Mouse (Mus musculus): ENCODE data around the gene Foxp1. TPM values are rescaled to one million over a fixed set of nuclear protein-coding genes. Genes with fewer than 3 reads are reported as not detected.
A peak's percentile ranks its signal among the peaks of the same experiment; 100 is the strongest.

The Foxp1 gene
- polyA plus RNA-seq, 1 experiment from 2014 or later: 66.8 TPM

GRCm38 (mm10) chr6:99276297-99276653 is 246.2 kb downstream of the Foxp1 start:
- Histone ChIP-seq H3K36me3 (no peaks in the 10 kb centered on the region), H3K9ac (no peak overlapping the region), H3K4me3 (no peak overlapping the region), H3K9me3 (replicated peaks) (no peaks in the 10 kb centered on the region), H3K4me2 (no peak overlapping the region), H3K27me3 (no peaks in the 10 kb centered on the region), H3K27ac (no peak overlapping the region), H3K4me1 (replicated peaks) (no peaks in the 10 kb centered on the region)
- WGBS: 48% methylated on average over 7 of the region's 7 CpGs
- ATAC-seq (replicated peaks; ENCODE audit: insufficient number of reproducible peaks, insufficient read depth, low FRiP score, low read depth): no peak

DNA sequence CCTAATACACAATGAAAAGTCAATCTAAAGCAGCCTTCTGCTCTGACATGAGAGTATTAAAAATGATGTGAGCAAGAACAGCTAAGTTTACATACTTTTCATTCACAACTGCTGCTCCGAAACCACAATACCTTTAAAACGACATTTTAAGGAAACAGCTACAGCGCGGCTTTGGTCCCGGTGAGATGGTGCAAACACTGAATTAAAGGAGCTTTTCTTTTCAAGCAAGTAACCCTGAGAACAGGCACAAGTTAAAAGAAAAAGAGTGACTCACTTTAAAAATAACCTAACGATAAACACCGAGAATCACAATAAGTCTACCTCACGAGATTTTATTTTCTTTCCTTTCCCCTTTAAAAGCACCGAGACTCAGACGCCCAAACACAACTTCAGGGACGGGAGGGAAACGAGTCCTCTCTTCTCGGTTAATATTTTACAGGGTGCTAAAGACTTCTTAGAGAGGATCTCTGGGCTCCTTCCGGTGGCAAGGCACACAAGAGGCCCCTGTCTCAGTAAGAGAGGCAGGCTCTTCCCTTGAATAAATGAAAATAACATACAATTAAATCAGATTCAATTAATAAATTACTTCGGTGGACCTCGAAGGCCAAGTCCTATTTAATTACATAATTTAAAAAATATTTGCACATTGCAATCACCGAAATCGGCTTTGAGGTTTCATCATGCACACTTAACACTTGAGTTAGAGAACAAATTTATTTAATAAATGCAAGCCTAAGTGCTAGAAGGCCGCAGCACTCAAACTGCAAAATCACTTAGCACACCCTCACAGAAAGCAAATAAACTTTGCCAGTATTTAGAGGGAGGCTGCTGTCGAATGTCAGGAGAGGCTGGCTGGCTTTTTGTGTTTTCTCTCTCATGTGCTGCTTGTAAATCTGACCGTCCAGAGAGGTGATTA is 246.9 kb downstream of the Foxp1 start:
- no peaks in the 10 kb centered on the region for H3K9me3 ChIP-seq (replicated peaks)
- H3K9ac ChIP-seq: no peak overlapping the region
- 58% methylated on average over 21 of the region's 21 CpGs for WGBS
- H3K27me3 ChIP-seq: no peaks in the 10 kb centered on the region
- H3K36me3 ChIP-seq: no peaks in the 10 kb centered on the region
- no peak overlapping the region for H3K4me2 ChIP-seq
- no peaks in the 10 kb centered on the region for H3K4me1 ChIP-seq (replicated peaks)
- H3K4me3 ChIP-seq: no peak overlapping the region
- no peak overlapping the region for H3K27ac ChIP-seq
- ATAC-seq (replicated peaks; ENCODE audit: insufficient number of reproducible peaks, insufficient read depth, low FRiP score, low read depth): no peak

DNA sequence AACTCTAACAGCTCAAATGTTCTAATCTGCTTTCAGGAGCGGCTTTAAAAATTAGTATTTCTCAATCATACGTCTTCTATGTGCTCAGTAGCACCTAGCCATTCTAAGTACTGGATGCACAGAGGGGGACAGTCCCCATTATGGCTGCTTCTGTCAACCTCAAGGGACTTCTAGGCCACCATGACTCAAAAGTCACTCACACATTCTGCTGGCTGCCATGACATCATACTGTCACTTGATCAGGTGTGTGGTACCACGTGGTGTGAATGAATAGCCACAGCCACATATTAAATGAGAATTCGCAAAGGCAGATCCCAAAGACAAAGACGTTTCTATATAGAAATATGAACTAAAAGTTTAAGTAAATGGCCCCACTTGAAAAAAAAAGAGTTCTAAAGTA is 247.9 kb downstream of the Foxp1 start:
- Histone ChIP-seq H3K27me3 (no peaks in the 10 kb centered on the region), H3K9me3 (replicated peaks) (no peaks in the 10 kb centered on the region), H3K4me3 (no peak overlapping the region), H3K4me1 (replicated peaks) (no peaks in the 10 kb centered on the region), H3K4me2 (no peak overlapping the region), H3K36me3 (no peaks in the 10 kb centered on the region), H3K9ac (no peak overlapping the region), H3K27ac (no peak overlapping the region)
- WGBS: 87% methylated on average over 5 of the region's 5 CpGs
- no peak for ATAC-seq (replicated peaks; ENCODE audit: insufficient number of reproducible peaks, insufficient read depth, low FRiP score, low read depth)

- Histone ChIP-seq H3K4me2 (no peak overlapping the region), H3K9me3 (replicated peaks) (no peaks in the 10 kb centered on the region), H3K4me3 (no peak overlapping the region), H3K27me3 (no peaks in the 10 kb centered on the region), H3K36me3 (no peaks in the 10 kb centered on the region), H3K27ac (no peak overlapping the region), H3K9ac (no peak overlapping the region), H3K4me1 (replicated peaks) (no peaks in the 10 kb centered on the region)
- 65% methylated on average over 6 of the region's 6 CpGs for whole genome bisulfite sequencing
- ATAC-seq (replicated peaks; ENCODE audit: insufficient number of reproducible peaks, insufficient read depth, low FRiP score, low read depth): no peak
Measured at GRCm38 (mm10) chr6:99274222-99274621, 248.3 kb downstream of the Foxp1 start.

DNA sequence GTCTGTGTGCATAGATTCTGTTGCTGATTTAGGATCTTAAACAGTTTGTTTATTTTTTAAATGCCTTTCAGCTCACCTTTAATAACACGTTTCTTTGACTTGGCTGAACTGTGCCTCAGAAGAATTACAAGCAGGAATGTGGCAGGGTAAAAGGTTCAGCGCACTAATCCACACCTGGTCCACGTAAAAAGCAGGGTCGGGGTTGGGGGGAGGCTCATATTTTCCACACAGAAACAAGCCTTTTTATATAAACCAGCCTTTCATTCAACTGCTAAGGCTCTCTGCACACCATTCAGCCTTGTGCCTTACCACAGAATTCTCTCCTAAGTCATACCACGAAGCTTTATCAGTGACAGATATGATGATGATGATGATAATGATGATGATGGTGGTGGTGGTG is 249.3 kb downstream of the Foxp1 start:
- no peak overlapping the region for H3K9ac ChIP-seq
- no peak overlapping the region for H3K27ac ChIP-seq
- no peak overlapping the region for H3K4me3 ChIP-seq
- H3K9me3 ChIP-seq (replicated peaks): no peaks in the 10 kb centered on the region
- WGBS: 80% methylated on average over 5 of the region's 5 CpGs
- no peaks in the 10 kb centered on the region for H3K36me3 ChIP-seq
- no peak overlapping the region for H3K4me2 ChIP-seq
- H3K27me3 ChIP-seq: no peaks in the 10 kb centered on the region
- no peak for ATAC-seq (replicated peaks; ENCODE audit: insufficient number of reproducible peaks, insufficient read depth, low FRiP score, low read depth)
- peaks cover 3% of the 10 kb centered on the region; the same call in 1 of the 2 replicates for H3K4me1 ChIP-seq (replicated peaks)

- Histone ChIP-seq H3K4me2 (no peak overlapping the region), H3K9me3 (replicated peaks) (no peaks in the 10 kb centered on the region), H3K4me3 (no peak overlapping the region), H3K4me1 (replicated peaks) (peaks cover 5% of the 10 kb centered on the region; the same call in 1 of the 2 replicates), H3K27ac (no peak overlapping the region), H3K36me3 (no peaks in the 10 kb centered on the region), H3K27me3 (no peaks in the 10 kb centered on the region), H3K9ac (no peak overlapping the region)
- WGBS: 71% methylated on average over 3 of the region's 3 CpGs
- no peak for ATAC-seq (replicated peaks; ENCODE audit: insufficient number of reproducible peaks, insufficient read depth, low FRiP score, low read depth)
Measured at GRCm38 (mm10) chr6:99272174-99272573, 250.3 kb downstream of the Foxp1 start.

DNA sequence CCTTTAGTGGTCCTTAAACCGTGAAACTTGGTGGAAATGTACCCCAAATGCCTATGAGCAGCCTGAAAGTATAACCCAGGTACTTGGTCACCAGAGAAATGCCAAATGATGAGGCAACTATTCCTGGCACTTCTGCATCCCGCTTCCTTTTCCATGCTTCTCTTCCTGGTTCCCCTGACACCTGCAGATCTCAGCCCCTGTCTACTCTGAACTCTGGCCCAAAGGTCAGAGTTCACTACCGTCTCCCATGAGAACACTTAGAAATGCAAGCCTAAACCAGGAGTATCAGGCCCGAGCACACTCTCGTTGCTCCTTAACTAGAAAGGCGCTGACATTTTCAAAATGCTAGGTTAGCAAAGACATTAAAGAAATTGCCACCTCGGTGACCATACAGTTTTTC is 250.8 kb downstream of the Foxp1 start:
- no peak for ATAC-seq (replicated peaks; ENCODE audit: insufficient number of reproducible peaks, insufficient read depth, low FRiP score, low read depth)
- H3K27ac ChIP-seq: no peak overlapping the region
- 82% methylated on average over 7 of the region's 7 CpGs for WGBS

DNA sequence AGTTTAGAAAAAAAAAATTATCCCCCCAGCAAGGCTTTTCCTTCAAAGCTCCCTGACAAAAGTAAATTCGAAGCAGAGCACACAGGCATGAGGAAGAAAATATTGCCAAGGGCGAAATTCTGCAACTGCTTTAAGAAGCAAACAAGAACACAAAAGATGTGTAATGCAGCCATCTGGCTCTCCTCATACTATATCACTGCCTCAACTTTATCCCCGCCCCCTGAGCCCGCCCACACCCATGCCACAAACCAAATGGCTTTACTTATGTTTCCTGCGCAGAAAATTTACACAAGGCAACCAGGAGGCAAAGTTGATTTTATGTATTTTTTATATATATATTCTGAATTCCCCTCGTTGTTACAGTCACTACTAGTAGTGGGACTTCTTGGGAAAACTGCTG is 252.6 kb downstream of the Foxp1 start:
- H3K9ac ChIP-seq: no peak overlapping the region
- no peak overlapping the region for H3K4me3 ChIP-seq
- 76% methylated on average over 6 of the region's 6 CpGs for WGBS
- no peak for ATAC-seq (replicated peaks; ENCODE audit: insufficient number of reproducible peaks, insufficient read depth, low FRiP score, low read depth)
- peaks cover 24% of the 10 kb centered on the region for H3K4me1 ChIP-seq (replicated peaks)
- no peaks in the 10 kb centered on the region for H3K27me3 ChIP-seq
- H3K4me2 ChIP-seq: no peak overlapping the region
- H3K9me3 ChIP-seq (replicated peaks): no peaks in the 10 kb centered on the region
- no peaks in the 10 kb centered on the region for H3K36me3 ChIP-seq
- no peak overlapping the region for H3K27ac ChIP-seq

More for the DNA sequence above, 250.8 kb downstream of the Foxp1 start:
- H3K36me3 ChIP-seq: no peaks in the 10 kb centered on the region
- no peaks in the 10 kb centered on the region for H3K27me3 ChIP-seq
- no peaks in the 10 kb centered on the region for H3K9me3 ChIP-seq (replicated peaks)
- no peak overlapping the region for H3K9ac ChIP-seq
- no peak overlapping the region for H3K4me2 ChIP-seq
- peaks cover 6% of the 10 kb centered on the region for H3K4me1 ChIP-seq (replicated peaks)
- H3K4me3 ChIP-seq: no peak overlapping the region

- Histone ChIP-seq H3K9me3 (replicated peaks) (no peaks in the 10 kb centered on the region), H3K4me2 (no peak overlapping the region), H3K4me3 (no peak overlapping the region), H3K27me3 (no peaks in the 10 kb centered on the region), H3K9ac (no peak overlapping the region), H3K36me3 (no peaks in the 10 kb centered on the region), H3K4me1 (replicated peaks) (peaks cover 36% of the 10 kb centered on the region), H3K27ac (no peak overlapping the region)
- ATAC-seq (replicated peaks; ENCODE audit: insufficient number of reproducible peaks, insufficient read depth, low FRiP score, low read depth): no peak
- 55% methylated on average over 20 of the region's 20 CpGs for WGBS
Measured at GRCm38 (mm10) chr6:99268171-99269061, 254.1 kb downstream of the Foxp1 start.

DNA sequence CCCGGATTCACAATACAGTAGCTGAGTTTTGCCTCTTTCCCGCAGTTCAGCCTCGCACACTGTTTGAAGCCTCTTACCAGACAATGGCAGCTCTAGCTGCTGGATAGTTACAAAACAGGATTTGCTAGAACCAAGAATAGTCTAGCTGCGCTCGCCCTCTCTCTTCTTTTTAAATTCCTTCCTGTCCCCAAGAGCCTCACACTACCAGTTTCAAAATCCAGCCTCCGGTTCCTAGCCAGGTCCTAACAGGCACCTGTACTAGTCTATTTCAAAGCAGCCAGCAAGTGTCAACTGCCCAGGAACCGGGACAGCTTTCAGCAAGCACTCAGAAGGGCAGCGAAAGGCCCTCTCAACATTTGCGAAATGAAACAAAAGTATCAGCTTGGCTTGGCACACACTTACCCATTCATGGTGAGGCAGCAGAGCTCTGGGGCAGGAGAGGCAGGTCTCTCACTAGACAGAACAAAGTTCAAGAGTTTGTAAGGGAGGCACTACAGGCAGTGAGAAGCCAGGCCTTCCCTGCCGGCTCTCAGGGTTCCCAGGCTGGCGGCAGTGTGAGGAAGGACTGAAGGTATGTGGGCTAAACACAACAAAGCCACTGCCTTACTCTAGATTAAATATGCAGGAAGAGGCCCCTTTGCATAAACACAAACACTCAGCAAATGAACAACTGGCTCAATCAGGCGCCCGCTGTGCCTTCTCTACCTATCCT is 256.4 kb downstream of the Foxp1 start:
- ATAC-seq (replicated peaks; ENCODE audit: insufficient number of reproducible peaks, insufficient read depth, low FRiP score, low read depth): peak; percentile 72
- peak overlapping the region; percentile 49 for H3K9ac ChIP-seq
- WGBS: 23% methylated on average over 13 of the region's 13 CpGs
- peak overlapping the region; percentile 38 for H3K4me3 ChIP-seq
- H3K27me3 ChIP-seq: no peaks in the 10 kb centered on the region
- no peaks in the 10 kb centered on the region for H3K9me3 ChIP-seq (replicated peaks)
- no peaks in the 10 kb centered on the region for H3K36me3 ChIP-seq
- H3K27ac ChIP-seq: peak overlapping the region; percentile 91
- H3K4me2 ChIP-seq: peak overlapping the region; percentile 63
- H3K4me1 ChIP-seq (replicated peaks): peaks cover 49% of the 10 kb centered on the region

DNA sequence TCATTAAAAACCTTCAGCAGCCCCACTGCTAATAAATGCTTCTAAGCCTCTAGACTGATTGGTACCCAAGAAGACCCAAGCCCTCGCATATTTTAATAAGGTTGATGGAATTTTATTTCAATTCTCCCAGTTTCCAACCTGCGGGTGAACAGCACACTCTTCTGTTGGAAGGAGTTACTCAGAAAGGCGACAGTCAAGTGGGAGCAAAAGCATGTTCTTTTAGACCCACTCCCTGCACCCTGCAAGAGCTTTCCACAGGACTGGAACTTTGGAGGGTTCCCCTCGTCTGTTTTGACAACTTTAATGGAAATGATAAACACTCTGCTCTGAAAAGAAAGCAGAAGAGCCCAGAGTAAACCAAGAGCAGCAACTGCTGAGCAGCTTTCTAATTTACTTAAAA is 257.3 kb downstream of the Foxp1 start:
- Histone ChIP-seq H3K9ac (no peak overlapping the region), H3K36me3 (no peaks in the 10 kb centered on the region), H3K9me3 (replicated peaks) (no peaks in the 10 kb centered on the region), H3K4me1 (replicated peaks) (peaks cover 58% of the 10 kb centered on the region), H3K4me2 (peak overlapping the region; percentile 63), H3K27ac (peak overlapping the region; percentile 91), H3K4me3 (peak overlapping the region; percentile 38), H3K27me3 (no peaks in the 10 kb centered on the region)
- WGBS: 47% methylated on average over 4 of the region's 4 CpGs
- ATAC-seq (replicated peaks; ENCODE audit: insufficient number of reproducible peaks, insufficient read depth, low FRiP score, low read depth): no peak
